Mouse (Mus musculus): ENCODE measurements around the gene Sycp3.
"Not testable (repeated sequence)": the region's sequence is repeated elsewhere in the genome, so short reads cannot be mapped to it uniquely, and the experiment has no call there.

Gene Sycp3

DNA sequence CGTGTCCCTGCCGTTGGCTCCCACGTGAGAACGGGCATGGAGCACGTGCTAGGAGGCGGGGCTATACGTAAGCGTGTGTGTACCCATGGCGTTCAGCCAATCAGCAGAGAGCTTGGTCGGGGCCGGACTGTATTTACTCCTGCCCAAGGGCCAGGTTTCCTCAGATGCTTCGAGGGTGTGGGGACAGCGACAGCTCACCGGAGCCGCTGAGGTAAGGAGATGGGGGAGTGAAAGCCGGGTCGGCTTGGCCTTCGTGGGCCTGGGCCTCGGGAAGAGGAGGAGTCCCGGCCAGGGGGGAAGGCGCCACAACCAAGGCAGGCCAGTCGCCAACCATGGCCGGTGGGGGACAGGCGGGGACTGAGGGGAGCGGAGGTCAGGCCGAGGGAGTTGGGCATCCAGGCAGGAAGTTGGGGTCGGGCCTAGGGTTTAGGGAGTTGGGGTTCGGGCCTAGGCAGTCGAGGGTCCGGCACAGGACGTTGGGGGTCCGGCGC lies at the start of gene Sycp3:
TSS of gene Sycp3 (plus strand) at position 68 of the 491 bp plus-strand sequence.
- peak; percentile 25 to 58 for DNase-seq

DNA sequence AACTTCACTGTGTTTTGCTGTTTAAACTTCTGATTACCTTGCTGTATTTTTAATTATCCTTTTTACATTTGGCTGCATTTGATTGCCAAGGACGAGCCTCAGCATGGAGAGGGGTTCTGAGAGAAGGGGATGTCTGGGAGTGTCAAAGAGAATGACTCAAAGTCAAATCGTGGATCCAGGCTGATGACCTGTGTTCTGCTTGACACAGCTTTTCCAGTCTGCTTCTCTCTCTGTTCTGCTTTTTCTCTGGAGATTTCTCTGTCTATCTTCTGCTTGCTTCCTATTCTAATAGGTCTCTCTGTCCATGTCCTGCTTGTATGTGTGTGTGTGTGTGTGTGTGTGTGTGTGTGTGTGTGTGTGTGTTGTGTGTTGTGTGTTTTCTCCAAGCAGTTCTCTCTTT lies 49.6 kb upstream of the Sycp3 start:
- DNase-seq = no peak

DNA sequence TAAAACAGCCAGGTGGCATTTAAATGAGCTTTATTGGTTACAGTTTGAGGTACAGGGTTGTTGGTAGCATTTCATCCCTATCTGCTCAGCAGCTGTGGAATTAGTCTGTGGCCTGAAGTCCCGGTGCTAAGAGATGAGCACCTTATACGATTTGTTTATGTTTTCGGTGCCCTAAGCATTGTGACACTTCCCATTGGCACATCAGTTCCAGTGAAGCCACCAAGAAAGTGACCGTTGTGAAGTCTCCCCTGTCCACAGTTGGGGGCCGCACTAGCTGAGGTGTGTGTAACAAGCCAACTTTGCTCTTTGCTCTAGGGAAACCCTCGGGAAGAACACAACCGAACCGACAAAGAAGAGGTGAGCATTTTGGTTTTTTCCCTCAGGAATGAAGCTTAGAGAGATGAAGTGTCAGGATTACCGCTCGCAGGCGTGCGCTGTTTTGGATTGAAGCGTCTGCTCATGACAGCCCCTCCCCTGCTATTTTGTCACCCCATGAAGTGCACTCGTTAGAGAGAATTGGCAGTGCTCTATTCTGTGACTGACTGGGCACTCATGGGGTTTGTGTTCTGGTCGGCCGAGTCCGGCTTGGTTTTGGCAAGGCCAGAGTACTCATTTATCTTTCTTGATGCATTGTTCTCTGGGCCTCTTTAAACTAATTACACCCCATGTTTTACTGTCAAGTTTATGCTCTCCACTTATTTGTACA lies 46.9 kb upstream of the Sycp3 start:
- DNase-seq = no peak

DNA sequence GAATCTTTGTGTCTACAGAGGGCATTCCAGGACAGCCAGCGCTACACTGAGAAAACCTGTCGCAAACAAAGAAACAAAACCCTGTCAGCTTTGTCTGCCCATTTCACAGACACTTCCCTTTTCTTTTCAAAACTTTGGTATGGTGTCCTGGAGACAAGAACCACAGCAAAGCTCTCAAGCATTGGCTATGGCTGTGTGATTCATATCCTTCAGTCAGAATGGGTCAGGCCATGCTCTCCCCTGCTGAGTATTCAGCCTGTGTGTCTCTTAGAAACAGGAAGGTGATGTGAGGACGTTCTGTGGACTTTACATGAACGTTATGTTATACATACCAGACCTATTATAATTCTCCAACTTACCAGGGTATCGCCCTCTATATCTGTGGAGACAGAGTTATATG lies 41.7 kb upstream of the Sycp3 start:
- no peak for DNase-seq

DNA sequence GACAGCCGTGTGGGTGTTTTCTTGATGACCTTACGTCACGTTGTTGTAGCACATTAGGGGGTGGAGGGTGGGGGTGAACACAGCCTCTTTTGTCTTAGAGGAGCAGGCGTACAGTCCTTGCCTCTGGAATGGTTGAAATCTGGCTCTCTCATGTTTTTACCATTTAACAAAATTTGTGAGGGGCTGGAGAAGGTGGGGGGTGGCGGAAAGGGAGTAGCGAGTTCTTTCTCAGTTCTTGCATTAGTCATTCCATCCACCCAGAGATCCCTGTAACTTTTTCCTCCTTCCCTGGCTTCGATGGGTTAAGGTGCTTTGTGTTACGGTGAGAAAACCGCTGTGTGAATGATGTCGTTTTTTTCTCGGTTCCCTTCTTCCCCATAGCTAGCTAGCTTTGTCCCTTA lies 39.2 kb upstream of the Sycp3 start:
- no peak for DNase-seq

DNA sequence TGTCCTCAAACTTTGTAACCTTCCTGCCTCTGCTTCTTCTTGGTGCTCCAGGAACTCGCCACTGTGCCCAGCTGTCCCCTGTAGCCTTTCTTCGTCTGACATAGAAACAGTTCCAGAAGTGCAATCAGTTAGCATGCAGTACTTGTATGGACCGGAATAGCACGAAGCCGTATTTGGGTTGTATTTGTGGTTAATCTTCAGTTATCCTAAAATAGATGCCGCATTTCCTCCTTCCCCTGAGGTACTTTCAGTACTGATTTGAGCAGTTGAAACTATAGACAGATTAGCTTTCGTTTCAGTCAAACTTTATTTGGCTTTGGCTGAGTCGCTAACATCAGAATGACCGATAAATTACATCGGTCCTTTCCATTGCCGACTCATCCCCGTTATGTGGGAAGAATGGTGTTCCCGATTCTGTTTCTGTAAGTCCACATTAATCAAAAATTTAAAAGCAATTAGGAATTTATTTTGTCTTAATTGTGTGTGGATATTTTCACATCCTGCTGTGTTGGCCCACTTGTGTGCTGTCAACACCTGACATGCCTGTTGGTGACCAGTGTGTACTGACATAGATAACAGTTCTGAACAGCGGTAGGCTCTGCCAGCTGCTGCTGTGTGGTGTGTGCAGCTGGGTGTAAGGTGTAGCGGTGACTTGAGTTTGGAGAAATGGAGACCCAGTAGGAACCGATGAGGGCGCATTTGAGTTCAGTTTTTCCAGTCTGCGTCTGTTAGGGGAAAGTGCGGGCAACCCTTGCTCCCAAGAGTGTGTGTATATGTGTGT lies 38.5 kb upstream of the Sycp3 start:
- no peak for DNase-seq

DNA sequence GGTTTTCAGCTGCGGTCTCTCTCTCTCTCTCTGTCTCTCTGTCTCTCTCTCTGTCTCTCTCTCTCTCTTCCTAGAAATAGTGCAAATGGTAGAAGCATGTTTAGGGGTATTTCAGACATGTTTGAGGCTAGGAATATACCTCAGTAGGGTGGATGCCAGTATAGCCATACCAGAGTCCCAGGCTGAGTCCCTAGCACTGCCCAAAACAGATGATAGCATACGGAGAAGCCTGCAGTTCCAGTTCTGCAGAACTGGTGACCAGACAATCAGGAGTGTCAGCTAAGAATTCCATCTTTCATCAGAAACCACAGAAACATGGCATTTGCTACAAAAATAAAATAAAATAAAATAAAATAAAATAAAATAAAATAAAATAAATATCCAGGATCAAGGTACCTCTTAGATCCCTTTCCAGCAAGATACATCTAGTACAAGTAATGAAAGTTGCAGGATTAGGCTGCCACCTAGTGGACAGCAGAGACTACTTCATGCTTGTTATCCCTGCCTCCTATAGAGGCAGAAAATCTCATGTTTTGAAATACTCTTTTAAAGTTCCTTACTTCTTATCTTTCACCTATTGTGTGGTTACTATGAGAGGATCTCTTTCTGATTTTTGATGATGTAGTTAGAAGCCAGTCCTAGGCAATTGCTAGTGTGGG lies 33.1 kb upstream of the Sycp3 start:
- DNase-seq = peak; percentile 71 to 79

DNA sequence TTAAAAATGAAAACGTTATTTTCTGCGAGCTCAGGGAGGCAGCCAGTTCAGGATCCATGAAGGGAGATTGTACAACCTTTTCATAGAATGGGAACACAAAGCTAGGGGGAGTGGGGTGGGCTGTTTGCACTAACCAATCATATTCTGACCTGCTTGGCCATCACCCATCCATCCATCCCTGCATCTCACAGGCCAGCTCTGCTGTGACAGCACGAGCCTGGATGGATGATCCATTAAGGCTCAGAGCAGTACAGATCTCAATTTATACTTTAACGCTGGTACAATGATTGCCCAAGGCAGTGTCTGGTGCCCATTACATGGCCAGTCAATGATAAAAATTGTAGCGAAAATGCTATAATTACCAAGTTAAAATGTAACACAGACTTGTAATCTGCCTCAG lies 32.5 kb upstream of the Sycp3 start:
- DNase-seq = no peak

DNA sequence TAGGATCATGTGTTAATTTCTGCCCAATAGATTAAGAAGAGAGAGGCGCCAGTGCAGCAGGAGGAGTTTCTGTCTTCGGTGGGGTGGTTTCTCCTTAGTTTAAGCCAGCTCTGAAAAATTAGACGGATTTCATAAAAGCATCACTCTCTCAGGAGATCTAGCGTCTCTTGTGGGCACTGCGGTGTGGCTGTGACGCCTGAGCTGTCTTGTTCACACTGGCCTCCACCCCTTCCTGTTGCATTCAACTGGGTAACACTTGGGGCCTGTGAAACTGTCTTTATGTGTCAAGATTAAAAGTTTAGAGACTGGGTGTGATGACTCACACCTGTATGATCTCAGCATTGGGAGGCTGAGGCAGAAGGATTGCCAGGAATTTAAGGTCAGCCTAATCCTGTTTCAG lies 31.4 kb upstream of the Sycp3 start:
- DNase-seq = no peak

DNA sequence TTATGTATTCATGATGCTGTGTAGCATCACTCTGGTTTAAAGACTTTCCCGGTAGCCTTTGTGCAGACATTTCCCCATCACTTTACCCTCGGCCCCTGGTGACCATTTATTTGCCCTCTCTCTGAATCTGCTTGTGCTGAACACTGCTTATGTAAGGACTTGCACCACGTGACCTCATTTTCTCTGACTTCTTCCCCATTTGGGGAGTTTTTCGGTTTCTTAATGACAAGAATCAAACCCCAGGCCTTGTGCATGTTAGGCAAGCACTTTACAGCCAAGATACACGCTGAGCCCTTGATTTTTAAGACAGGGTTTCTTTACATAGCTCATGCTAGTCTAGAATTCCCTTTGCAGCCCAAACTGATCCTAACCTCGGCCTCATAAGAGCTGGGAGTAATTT lies 18.1 kb upstream of the Sycp3 start:
- no peak for DNase-seq

DNA sequence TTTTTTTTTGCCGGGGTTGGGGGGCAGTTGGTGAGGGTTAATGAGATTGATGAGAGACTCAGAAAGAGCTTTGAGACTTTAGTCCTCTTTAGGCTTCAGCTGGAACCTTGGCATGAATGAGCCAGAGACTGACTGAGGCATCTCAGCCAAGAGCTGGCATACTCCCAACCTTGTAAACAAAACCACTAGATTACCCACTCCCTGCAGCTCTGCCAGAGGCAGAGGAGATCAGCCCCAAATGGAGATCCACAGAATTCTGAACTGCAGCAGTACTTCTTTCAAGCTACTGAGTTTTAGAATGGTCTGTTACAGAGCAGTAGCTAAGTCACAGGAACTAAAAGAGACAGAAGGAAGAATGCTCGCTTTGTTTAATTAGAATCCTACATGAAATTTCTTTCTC lies 8.1 kb upstream of the Sycp3 start:
- DNase-seq = no peak

DNA sequence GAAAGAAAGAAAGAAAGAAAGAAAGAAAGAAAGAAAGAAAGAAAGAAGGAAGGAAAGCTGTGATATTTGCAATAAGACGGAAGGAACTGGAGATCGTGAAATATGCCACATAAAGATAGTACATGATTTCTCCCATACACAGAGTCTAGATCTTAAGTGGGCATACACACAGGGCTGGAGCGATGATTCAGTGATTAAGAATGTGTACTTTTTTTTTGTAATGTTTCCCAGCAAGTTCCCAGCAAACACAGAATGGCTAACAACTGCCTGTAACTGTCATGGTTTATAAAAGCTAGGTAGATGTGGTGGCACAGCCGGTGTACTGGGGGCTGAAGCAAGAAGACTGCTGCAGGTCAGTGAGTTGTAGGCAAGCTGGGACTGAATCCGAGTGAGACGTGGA lies 7.4 kb upstream of the Sycp3 start:
- DNase-seq = no peak

DNA sequence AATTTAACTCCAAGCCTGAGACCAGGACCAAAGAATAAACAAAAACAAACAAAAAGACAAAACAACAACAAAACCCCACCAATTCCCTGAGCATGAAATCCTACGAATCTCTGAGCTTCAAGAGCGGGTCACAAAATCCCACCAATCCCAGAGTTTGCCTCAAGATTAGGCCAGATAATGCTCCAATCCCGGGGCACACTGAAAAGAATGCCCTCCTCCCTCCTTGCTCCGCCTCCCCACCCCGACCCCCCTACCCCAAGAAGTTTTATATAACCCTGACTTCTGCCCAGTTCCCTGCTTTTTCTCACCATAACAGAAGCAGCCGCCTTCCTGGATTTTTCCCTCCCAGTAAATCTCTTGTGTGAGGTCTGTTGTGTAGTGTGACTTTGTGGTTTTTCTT lies 1.6 kb upstream of the Sycp3 start:
- DNase-seq = no peak

DNA sequence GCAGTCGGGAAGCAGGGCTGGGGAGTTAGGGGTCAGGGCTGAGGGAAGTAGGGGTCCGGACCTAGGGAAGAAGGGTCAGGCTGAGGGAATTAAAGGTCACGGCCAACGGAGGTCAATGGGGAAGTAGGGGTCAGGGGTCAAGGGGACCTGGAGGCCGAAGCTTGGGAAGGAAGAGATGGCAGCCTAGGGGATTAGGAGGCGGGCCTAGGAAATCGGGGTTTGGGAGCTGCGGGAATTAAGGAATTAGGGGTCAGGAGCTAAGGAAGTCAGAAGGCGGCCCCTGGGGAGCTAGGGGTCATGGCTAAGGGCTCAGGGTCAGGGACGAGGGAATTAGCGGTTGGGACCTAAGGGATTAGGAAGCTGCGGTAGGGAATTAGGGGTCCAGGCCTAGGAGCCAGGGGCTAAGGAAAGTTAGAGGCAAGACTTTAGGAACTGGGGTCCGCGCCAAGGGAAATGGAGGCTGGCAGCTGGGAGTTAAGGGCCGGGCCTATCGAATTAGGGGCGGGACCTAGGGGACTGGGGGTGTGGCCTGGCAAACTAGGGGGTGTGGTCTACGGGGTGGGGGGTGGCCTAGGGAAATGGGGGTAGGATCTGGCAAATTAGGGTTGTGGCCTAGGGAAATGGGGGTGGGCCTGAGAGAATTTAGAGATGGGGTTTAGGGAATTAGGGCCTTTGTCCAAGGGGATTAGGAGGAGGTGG lies 902 bp downstream of the Sycp3 start:
- peak; percentile 21 to 56 for DNase-seq

DNA sequence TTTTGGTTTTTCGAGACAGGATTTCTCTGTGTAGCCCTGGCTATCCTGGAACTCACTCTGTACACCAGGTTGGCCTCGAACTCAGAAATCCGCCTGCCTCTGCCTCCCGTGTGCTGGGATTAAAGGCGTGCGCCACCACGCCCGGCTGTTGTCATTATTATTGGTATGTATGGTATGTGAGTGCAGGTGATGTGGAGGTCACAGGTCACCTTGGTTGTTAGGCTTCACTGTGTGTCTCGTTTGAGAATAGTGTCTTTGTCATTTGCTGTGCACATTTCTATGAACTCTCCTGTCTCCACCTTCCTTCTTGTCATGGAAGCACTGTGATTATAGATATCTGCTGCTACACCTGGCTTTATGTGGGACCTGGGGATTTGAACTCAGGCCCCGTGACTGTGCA lies 23.5 kb downstream of the Sycp3 start:
- DNase-seq = not testable (repeated sequence)

DNA sequence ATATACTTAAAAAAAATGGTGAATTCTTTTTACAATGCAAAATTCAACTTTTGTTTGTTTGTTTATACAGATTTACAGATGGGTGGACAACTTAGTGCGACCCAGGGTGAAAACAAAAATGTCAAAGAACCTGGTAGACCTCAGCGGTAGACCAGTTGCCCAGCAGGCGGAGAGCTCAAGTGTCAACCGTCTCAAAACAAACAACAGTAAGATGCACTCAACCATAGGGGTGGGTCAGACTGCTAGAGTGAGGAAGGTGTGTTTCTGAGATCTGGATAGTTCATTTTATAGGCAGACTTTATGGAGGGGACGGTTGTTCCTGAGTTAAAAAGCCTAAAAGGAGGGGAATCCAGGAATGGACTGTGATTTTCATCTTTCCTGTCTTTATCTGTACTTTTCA lies 29.3 kb downstream of the Sycp3 start:
- no peak for DNase-seq

DNA sequence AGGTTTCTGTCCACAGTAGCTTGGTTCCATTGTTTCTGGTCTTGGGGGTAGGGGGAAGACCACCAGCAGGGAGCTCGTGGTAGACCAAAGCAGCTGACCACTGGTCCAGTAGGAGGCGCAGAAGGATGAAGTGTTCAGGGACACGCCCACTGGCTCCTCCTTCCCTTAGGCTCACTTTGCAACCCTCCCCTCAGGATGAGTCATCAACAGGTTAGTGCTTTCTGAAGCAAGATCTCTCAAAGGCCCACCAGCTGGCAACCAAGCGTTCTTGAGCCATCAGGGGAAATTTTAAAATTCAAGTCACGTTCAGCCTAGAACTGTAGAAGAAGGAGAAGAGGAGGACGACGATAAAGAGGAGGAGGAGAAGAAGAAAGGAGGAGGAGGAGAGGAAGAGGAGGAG lies 32.3 kb downstream of the Sycp3 start:
- peak; percentile 62 to 63 for DNase-seq

DNA sequence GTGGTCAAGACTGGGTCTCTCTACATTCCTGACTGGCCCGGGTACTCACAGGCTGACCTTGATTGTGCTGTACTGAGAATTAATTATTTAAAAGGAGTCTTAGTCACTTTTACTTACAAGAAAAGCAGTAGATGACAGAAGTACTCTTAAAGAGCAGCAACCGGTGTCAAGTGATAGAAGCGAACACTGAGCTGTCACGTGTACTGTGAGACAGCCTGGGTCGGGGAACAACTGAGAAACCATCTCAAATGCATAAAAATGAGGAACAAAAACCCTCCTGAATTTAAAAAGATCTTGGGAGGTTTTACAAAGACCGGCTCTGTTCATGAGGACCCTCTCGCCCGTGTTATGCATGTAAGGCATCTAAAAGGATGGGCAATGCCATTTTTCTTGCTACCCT lies 33.3 kb downstream of the Sycp3 start:
- no peak for DNase-seq

DNA sequence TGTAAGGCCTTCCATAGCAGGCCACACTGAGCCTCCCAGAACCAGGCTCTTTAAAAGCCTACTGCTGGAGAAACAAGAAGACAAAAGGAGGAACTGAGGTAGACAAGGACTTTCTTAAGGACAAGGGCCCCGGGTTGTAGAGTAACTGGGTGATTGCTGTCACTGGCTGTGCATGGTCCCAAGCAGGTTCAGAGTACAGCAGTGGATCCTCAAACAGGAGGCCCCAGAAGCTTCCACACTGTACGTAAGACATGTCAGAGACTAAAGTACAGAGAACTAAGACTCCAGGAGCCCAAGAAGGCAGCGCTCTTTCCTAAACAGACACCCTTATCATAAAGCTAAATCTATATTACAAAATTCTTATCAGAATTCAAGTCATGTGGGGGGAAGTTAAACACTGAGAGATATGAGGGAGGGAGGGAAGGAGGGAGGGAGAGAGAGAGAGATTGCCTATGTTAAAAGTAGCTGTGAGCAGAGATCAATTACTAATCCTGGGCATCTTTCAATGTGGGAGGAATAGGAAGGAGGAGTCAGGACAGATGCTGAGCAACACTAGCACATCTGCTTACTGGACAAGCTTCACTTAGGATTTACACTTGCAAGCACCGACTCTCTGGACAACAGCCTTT lies 35.7 kb downstream of the Sycp3 start:
- peak; percentile 43 to 48 for DNase-seq

DNA sequence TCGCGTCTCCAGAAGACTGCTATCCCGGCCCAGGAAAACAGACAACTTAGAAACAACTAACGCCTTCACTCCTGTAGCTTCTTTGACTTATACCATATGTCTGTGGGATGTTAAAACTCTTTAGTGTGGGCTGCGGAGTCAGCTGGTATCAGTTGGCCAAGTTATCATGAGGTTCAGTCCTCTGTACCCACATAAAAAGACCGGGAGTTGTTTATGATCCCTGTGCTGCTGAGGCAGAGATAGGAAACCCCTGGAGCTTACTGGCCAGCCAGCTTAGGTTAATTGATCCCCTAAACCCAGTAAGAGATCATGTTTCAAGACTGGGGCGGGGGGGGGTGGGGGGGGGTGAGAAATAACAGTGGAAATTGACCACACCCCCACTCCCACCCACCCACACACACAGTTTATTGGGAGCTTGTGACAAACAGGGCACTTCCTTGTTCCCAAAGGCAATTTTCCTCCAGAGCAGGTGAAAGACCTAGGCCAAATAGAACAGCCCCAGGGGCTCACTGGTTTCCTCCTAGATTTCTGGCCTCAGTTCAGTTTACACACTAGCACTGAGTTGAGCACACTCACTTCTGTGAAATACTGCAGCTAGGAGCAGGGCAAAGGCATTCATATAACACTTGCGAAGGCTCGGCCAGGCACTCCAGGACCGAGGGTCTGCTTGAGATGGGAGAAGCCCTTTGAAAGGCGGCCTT lies 37.6 kb downstream of the Sycp3 start:
- DNase-seq = no peak

DNA sequence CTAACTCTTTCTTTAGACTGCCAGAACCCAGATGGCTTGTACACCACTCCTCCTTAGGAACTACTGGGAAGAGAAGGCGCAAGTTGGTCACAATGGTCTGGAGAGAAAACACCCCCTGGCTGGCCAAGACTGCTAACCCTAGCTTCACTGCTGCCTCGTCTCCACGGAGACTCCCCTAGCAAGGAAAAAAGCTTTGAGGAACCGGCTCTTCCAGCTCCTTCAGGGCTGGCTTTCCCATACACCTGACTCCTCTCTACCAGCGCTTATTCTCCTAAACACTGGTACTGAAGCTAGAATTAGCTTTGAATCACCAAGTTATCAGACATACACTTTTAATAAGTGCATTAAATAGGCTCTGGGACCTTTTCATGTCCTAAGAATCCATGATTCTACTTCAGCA lies 40.6 kb downstream of the Sycp3 start:
- no peak for DNase-seq

DNA sequence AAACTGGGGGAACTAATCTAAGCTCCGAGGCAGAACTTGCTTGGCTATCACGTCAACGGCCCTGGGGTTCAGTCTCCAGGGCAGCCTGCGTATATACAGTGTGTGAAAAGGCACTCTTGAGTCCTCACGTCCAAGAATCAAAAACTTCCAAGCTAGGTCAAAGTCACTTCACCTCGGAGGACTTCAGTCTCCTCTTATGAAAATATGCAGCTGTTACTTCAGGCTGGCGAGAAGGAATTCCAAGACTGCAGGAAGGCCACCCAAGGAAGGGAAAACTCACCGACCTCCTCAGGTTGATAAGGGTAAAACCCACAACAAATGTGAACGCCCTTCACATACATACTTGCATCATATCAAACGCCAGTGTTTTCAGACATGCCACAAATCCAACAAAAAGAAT lies 42.0 kb downstream of the Sycp3 start:
- peak; percentile 39 to 70 for DNase-seq
